Mouse (Mus musculus) CD8-positive naive resting alpha-beta T cell, adult 57 days (primary cell): ENCODE data around the gene Svop. TPM values are rescaled to one million over a fixed set of nuclear protein-coding genes. Genes with fewer than 3 reads are reported as not detected.

ENCODE experiments used
- total RNA-seq: library from RNA; stranded (reverse); gene quantifications from one replicate; pipeline ENCODE4 v1.2.4, GENCODE M21; 2023

Svop gene
- not detected for total RNA-seq

GRCm38 (mm10) chr5:114091057-114091807 is at the start of gene Svop:
TSS of gene Svop (minus strand) at chr5:114091570.

GRCm38 (mm10) chr5:114130211-114130605 is 38.8 kb upstream of the Svop start, which contains the start of gene Ung:
TSS of gene Ung (plus strand) at chr5:114130386.

GRCm38 (mm10) chr5:114127374-114128349 is 36.3 kb upstream of the Svop start, which contains the start of gene Alkbh2:
TSS of gene Alkbh2 (minus strand) at chr5:114128218.

GRCm38 (mm10) chr5:114065161-114065560 is 26.2 kb downstream of the Svop start, which contains the start of gene Usp30:
TSS of gene Usp30 (plus strand) at chr5:114065461.

GRCm38 (mm10) chr5:114003542-114003941 is 87.8 kb downstream of the Svop start, which contains the start of gene Dao:
TSS of gene Dao (plus strand) at chr5:114003703.

GRCm38 (mm10) chr5:113993487-113994465 is 97.6 kb downstream of the Svop start, which contains the start of gene Ssh1:
TSS of gene Ssh1 (minus strand) at chr5:113993894.

Other genes starting within 250 kb of the Svop start
- 48.4 TPM for gene Coro1c, start 182.8 kb downstream of the Svop start, total RNA-seq
- gene Ssh1, start 97.7 kb downstream of the Svop start, total RNA-seq: 25.7 TPM
- 0.77 TPM for gene Dao, start 87.9 kb downstream of the Svop start, total RNA-seq
- gene Usp30, start 26.1 kb downstream of the Svop start, total RNA-seq: 21.9 TPM
- 8.5 TPM for gene Alkbh2, start 36.6 kb upstream of the Svop start, total RNA-seq
- 14.1 TPM for gene Ung, start 38.8 kb upstream of the Svop start, total RNA-seq
- 15.8 TPM for gene Acacb, start 55.0 kb upstream of the Svop start, total RNA-seq
- not detected for gene Foxn4, start 182.2 kb upstream of the Svop start, total RNA-seq
- 10.0 TPM for gene Myo1h, start 197.6 kb upstream of the Svop start, total RNA-seq